Mouse (Mus musculus): ENCODE results near the gene Selenot. TPM values are rescaled to one million over a fixed set of nuclear protein-coding genes. Genes with fewer than 3 reads are reported as not detected.
A peak's percentile ranks its signal among the peaks of the same experiment; 100 is the strongest.

Gene Selenot
- polyA plus RNA-seq (2016; fragmentation: Nextera tagmentation; extraction: Ambion mirVana): 16.5 TPM in 2 replicates

DNA sequence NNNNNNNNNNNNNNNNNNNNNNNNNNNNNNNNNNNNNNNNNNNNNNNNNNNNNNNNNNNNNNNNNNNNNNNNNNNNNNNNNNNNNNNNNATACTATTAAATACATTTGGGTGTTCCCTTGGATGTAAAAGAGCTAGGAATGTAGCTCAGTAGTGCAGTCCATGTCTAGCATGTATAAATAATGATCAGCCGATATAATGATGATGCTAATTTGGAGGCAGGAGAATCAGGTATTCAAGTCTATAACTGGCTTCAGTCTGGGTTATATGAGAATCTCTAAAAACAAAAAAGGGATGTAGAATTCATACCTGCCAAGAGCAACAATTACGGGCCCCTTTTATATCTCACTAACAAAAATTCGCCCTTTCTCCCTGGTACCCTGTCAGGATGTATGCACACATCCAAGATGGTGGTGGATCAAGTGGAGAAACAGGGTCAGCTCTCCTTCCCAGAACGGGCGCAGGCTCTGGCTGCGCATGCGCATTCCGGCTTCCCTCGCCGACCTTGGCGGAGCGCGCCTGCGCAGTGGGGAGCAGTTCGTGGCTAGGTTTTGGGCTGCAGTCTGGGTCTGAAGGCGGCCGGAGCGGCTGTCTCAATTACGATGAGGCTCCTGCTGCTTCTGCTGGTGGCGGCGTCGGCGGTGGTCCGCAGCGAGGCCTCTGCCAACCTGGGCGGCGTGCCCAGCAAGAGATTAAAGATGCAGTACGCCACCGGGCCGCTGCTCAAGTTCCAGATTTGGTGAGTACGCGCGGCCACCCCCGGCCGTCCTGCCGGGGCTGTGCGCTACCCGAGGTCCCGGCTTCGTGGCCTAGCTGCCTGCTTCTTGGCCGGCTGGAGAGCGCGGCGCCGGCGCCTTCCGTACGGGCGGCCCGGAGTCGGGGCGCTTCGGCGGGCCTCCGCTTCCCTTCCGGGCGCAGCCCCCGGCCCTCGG is at the start of gene Selenot:
TSS of gene Selenot (plus strand) at position 500 of the 930 bp plus-strand sequence.
- H3K9me3 ChIP-seq: no peaks in the 10 kb centered on the region
- peak; percentile 98 for DNase-seq (ENCODE audit: low spot score)
- peak within 1 kb of the TSS; percentile 96 for H3K4me3 ChIP-seq
- H3K4me1 ChIP-seq (replicated peaks): peaks cover 4% of the 10 kb centered on the region
- WGBS: 2% methylated on average over 59 of the region's 59 CpGs
- peak within 1 kb of the TSS; percentile 99 for H3K27ac ChIP-seq
- H3K36me3 ChIP-seq: peaks cover 26% of the 10 kb centered on the region
- H3K27me3 ChIP-seq (ENCODE audit: insufficient read depth, poor library complexity, severe bottlenecking): no peaks in the 10 kb centered on the region

GRCm38 (mm10) chr3:58536573-58536972 is 39.9 kb upstream of the Selenot start:
- Histone ChIP-seq H3K4me1 (replicated peaks) (no peaks in the 10 kb centered on the region), H3K36me3 (peaks cover 84% of the 10 kb centered on the region), H3K9me3 (no peaks in the 10 kb centered on the region), H3K4me3 (no peak overlapping the region), H3K27me3 (ENCODE audit: insufficient read depth, poor library complexity, severe bottlenecking) (no peaks in the 10 kb centered on the region), H3K27ac (no peak overlapping the region)
- no peak for DNase-seq (ENCODE audit: low spot score)
- WGBS: 95% methylated on average over 3 of the region's 3 CpGs

DNA sequence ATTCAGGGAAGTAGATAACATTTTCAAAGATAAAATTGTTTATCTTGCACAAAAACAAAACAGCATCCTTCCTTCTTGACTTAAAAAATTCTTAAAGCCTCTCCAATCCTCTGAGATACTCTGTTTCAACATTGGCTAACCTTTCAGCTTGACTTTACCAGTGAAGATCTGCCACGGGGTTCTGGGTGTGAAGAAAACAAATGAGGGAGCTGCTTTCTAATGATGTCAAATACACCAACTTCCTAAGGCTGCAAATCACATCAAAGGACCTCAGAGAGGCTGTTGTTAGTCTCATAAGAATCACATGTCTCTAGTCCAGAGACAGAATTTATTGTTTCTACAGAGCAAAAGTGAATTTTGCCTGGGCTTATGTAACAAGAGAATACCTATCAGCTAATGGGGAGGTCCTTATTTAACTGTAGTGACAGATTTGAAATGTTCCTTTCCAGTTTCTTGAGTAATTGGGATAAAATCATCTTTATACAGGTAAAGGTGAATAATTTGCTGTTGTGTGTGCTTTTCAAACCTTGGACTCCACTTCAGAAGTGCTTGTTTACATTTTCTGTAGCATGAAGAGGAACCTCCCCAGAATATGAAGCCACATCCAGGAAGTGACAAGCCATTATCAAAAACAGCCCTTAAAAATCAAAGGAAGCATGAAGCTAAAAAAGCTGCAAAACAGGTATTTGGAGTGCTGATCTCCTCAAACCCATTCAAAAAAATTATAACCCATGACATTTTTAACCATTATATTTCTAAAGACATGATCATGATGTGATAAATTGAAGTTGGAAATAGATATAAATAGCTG is 24.2 kb upstream of the Selenot start:
- 95% methylated on average over 1 of the region's 1 CpGs for WGBS
- no peak for DNase-seq (ENCODE audit: low spot score)
- no peaks in the 10 kb centered on the region for H3K4me1 ChIP-seq (replicated peaks)
- H3K27me3 ChIP-seq (ENCODE audit: insufficient read depth, poor library complexity, severe bottlenecking): no peaks in the 10 kb centered on the region
- H3K27ac ChIP-seq: no peak overlapping the region
- H3K36me3 ChIP-seq: peaks cover 98% of the 10 kb centered on the region
- H3K4me3 ChIP-seq: no peak overlapping the region
- H3K9me3 ChIP-seq: no peaks in the 10 kb centered on the region

- peaks cover 68% of the 10 kb centered on the region for H3K36me3 ChIP-seq
- DNase-seq (ENCODE audit: low spot score): no peak
- H3K4me3 ChIP-seq: no peak overlapping the region
- H3K4me1 ChIP-seq (replicated peaks): 0 out of 2 replicates have a peak, but pooled peaks cover 9% of the 10 kb centered on the region
- WGBS: 84% methylated on average over 7 of the region's 7 CpGs
- no peak overlapping the region for H3K27ac ChIP-seq
- H3K9me3 ChIP-seq: no peaks in the 10 kb centered on the region
- no peaks in the 10 kb centered on the region for H3K27me3 ChIP-seq (ENCODE audit: insufficient read depth, poor library complexity, severe bottlenecking)
These were observed 19.8 kb upstream of the Selenot start for GRCm38 (mm10) chr3:58556649-58557048.

DNA sequence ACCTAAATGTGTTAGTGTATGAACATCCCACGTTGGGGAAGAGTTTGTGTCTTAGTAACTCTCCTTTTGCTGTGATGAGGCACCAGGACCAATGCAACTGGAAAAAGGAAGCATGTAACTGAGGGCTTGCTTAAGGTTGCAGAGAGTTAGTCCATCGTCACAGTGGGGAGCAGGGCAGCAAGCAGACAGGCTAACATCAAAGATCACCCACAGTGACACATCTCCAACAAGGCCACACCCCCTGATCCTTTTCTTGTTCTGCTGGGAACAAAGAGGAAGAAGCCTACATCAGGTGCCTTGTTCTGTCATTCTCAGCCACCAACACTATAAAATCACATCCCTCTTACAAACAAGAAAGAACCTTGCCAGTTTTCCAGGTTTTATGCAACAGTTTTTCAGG is 16.5 kb upstream of the Selenot start:
- DNase-seq (ENCODE audit: low spot score): no peak
- 26% methylated on average over 2 of the region's 2 CpGs for WGBS
- H3K36me3 ChIP-seq: peaks cover 35% of the 10 kb centered on the region

GRCm38 (mm10) chr3:58561437-58561836 is 15.0 kb upstream of the Selenot start:
- Histone ChIP-seq H3K27me3 (ENCODE audit: insufficient read depth, poor library complexity, severe bottlenecking) (no peaks in the 10 kb centered on the region), H3K36me3 (peaks cover 20% of the 10 kb centered on the region), H3K9me3 (peaks cover 5% of the 10 kb centered on the region; the same call in 1 of the 2 replicates), H3K4me3 (no peak overlapping the region), H3K27ac (no peak overlapping the region), H3K4me1 (replicated peaks) (0 out of 2 replicates have a peak, but pooled peaks cover 9% of the 10 kb centered on the region)
- no peak for DNase-seq (ENCODE audit: low spot score)
- WGBS: 19% methylated on average over 2 of the region's 2 CpGs

More for the DNA sequence above, 16.5 kb upstream of the Selenot start:
- peaks cover 5% of the 10 kb centered on the region; the same call in 1 of the 2 replicates for H3K9me3 ChIP-seq
- H3K27ac ChIP-seq: no peak overlapping the region
- H3K4me3 ChIP-seq: no peak overlapping the region
- H3K27me3 ChIP-seq (ENCODE audit: insufficient read depth, poor library complexity, severe bottlenecking): no peaks in the 10 kb centered on the region
- 0 out of 2 replicates have a peak, but pooled peaks cover 9% of the 10 kb centered on the region for H3K4me1 ChIP-seq (replicated peaks)

DNA sequence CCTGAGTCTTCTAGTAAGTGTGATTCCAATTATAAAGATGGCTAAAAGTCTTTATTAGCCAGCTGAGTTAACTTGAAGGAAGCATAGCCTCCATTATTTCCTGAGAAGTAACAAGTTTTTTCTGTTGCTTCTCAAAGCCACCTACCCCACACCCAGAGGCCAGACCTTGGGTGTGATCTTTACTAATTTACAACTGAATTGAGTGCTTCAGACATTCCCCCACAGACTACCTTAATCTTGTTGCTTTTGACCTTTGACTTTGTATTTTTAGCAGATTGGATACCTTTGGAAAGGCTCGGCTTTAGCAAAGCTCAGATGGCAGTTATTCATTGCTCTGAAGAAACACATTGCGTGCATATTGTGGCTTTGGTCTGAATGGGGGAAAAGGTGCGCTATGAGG is 5.6 kb upstream of the Selenot start:
- WGBS: 88% methylated on average over 3 of the region's 3 CpGs
- Histone ChIP-seq H3K36me3 (no peaks in the 10 kb centered on the region), H3K9me3 (no peaks in the 10 kb centered on the region), H3K27ac (no peak overlapping the region), H3K27me3 (ENCODE audit: insufficient read depth, poor library complexity, severe bottlenecking) (no peaks in the 10 kb centered on the region), H3K4me3 (no peak overlapping the region), H3K4me1 (replicated peaks) (no peaks in the 10 kb centered on the region)
- DNase-seq (ENCODE audit: low spot score): no peak

- Histone ChIP-seq H3K27me3 (ENCODE audit: insufficient read depth, poor library complexity, severe bottlenecking) (no peaks in the 10 kb centered on the region), H3K36me3 (peaks cover 29% of the 10 kb centered on the region), H3K4me1 (replicated peaks) (peaks cover 4% of the 10 kb centered on the region), H3K4me3 (peak overlapping the region; percentile 96), H3K9me3 (no peaks in the 10 kb centered on the region), H3K27ac (peak overlapping the region; percentile 99)
- DNase-seq (ENCODE audit: low spot score): peak; percentile 68
- under 1% methylated on average over 36 of the region's 36 CpGs for WGBS
These were observed 649 bp downstream of the Selenot start for GRCm38 (mm10) chr3:58577067-58577503.

GRCm38 (mm10) chr3:58577506-58578050 is 1.1 kb downstream of the Selenot start:
- H3K4me3 ChIP-seq: peak overlapping the region; percentile 96
- no peaks in the 10 kb centered on the region for H3K9me3 ChIP-seq
- peak overlapping the region; percentile 99 for H3K27ac ChIP-seq
- peaks cover 29% of the 10 kb centered on the region for H3K36me3 ChIP-seq
- H3K27me3 ChIP-seq (ENCODE audit: insufficient read depth, poor library complexity, severe bottlenecking): no peaks in the 10 kb centered on the region
- peaks cover 4% of the 10 kb centered on the region for H3K4me1 ChIP-seq (replicated peaks)
- 29% methylated on average over 8 of the region's 8 CpGs for WGBS
- no peak for DNase-seq (ENCODE audit: low spot score)

DNA sequence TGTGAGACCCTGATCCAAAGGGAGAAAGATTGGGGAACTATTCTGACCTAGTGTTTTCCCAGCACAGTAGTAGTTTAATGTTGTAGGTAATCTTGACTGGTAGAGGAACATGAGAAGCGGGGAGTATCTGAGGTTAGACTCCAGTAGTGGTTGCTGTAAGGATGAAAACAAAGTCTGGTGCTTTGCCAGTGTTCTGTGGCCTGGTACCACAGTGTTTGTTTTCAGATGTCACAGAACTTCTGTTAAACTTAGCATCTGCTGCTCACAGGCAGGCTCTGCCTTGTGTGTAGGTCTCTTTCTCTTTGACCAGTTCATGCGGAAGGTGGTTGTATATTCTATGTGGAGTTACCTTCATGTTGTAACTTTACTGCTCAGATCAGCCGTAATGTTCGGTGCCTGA is 5.1 kb downstream of the Selenot start:
- H3K36me3 ChIP-seq: peaks cover 49% of the 10 kb centered on the region
- no peak overlapping the region for H3K4me3 ChIP-seq
- peaks cover 4% of the 10 kb centered on the region for H3K4me1 ChIP-seq (replicated peaks)
- H3K27me3 ChIP-seq (ENCODE audit: insufficient read depth, poor library complexity, severe bottlenecking): no peaks in the 10 kb centered on the region
- H3K27ac ChIP-seq: no peak overlapping the region
- WGBS: 96% methylated on average over 4 of the region's 4 CpGs
- H3K9me3 ChIP-seq: no peaks in the 10 kb centered on the region
- DNase-seq (ENCODE audit: low spot score): no peak

GRCm38 (mm10) chr3:58582297-58582696 is 5.9 kb downstream of the Selenot start:
- Histone ChIP-seq H3K4me3 (no peak overlapping the region), H3K27me3 (ENCODE audit: insufficient read depth, poor library complexity, severe bottlenecking) (no peaks in the 10 kb centered on the region), H3K36me3 (peaks cover 57% of the 10 kb centered on the region), H3K27ac (no peak overlapping the region), H3K9me3 (no peaks in the 10 kb centered on the region), H3K4me1 (replicated peaks) (peaks cover 4% of the 10 kb centered on the region)
- DNase-seq (ENCODE audit: low spot score): no peak
- 83% methylated on average over 5 of the region's 5 CpGs for WGBS

DNA sequence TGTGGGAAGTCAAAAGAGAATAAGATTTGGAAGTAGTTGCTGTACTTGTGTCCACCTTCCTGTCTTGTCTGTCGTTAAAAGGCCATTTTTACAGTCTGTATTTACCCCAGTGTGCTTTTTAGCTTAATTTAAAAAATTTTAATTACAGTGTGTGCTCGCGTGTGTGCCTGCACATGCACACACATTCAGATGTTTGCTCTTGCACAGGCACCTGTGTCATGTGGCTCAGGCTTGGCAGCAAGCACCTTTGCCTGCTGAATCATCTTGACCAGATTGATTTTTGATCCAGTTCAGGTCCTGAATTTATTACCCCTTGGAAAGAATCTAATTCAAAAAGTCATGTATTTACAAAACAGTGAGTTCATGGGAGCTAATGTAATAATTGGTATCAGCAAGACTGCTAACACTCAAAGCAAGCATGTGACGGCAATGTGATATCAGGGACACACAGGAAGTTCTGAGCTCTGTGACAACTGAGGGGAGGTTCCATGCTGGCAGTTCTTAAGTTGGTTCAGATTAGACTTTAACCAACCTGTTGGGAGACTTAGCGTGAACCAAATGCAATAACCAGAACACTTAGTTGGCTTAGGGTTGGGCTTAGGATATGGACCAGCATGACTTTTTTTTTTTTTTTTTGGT is 6.5 kb downstream of the Selenot start:
- H3K4me3 ChIP-seq: no peak overlapping the region
- H3K9me3 ChIP-seq: no peaks in the 10 kb centered on the region
- WGBS: 90% methylated on average over 5 of the region's 5 CpGs
- H3K27me3 ChIP-seq (ENCODE audit: insufficient read depth, poor library complexity, severe bottlenecking): no peaks in the 10 kb centered on the region
- H3K4me1 ChIP-seq (replicated peaks): peaks cover 2% of the 10 kb centered on the region
- H3K36me3 ChIP-seq: peaks cover 63% of the 10 kb centered on the region
- no peak for DNase-seq (ENCODE audit: low spot score)
- no peak overlapping the region for H3K27ac ChIP-seq

Data from hindbrain, embryonic 10.5 days (tissue).